Mouse (Mus musculus) induced T-regulatory cell, adult 2 months (primary cell): ENCODE results near the gene Drc7.

Experiments used
- DNase-seq: peaks from one replicate; pipeline ENCODE4 v3.0.0-alpha.2; 2012; ENCODE audit warnings: low read depth

The Drc7 gene

DNA sequence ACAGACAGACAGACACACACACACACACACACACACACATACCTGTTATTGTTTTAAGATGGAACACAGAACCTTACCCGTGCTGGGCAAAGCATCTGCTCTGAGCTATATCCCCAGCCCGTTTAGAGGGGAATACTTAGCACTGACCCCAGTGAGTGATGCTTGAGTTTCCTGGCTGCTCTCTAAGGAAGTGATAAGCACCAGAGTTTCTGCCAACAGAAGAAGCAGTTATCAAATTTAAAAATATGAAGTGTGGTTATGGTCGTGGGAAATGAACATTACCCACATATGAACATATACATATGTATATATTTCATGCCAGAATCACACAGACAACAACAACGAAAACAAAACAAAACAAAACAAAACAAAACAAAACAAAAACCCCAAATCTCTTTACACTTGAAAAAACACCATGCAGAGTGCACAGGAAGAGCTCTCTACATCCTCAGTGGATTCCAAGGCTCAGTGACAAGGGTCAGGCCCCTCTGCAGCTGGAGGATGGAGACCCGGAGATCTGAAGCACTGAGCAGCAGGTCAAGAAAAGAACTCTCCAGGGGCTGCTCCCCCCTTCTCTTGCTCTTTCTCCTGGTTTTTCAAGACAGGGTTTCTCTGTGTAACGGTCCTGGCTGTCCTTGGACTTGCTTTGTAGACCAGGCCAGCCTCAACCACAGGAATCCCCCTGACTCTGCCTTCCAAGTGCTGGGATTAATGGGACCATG is 5.1 kb downstream of the Drc7 start:
- no peak for DNase-seq

DNA sequence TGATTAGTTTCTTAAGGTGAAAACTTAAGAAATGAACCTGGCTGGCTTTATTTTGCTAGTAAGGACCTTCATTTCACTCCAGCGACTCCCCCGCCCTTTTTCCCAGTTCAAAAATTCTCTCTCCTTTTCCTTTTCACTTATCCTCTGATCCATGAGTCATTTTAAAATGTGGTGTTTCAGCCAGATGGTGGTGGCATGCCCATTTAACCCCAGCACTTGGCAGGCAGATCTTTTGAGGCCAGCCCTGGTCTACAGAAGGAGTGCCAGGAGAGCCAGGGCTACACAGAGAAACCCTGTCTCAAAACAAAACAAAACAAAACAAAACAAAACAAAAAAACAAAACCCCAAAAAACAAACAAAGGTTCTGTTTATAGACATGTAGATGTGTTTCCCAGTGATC is 9.6 kb downstream of the Drc7 start:
- DNase-seq: no peak

- DNase-seq: peak; percentile 84
Observed at GRCm38 (mm10) chr8:95067582-95067981, 12.7 kb downstream of the Drc7 start.

GRCm38 (mm10) chr8:95075504-95075903 is 20.6 kb downstream of the Drc7 start:
- DNase-seq: no peak

DNA sequence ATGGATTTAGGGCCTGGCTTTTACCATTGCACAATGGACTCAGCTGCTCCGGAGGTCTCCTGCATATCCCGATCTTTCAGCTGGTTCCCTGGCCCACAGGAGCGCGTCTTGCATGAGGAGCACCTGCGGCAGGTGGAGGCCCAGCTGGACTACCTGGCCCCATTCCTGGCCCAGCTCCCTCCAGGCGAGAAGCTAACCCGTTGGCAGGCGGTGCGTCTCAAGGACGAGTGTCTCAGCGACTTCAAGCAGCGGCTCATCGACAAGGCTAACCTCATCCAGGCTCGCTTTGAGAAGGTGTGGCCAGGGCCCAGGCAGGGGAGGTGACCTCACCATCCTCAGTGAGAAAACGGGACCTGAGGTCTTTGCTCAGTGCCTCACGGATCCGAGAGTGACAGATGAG is 21.2 kb downstream of the Drc7 start:
- no peak for DNase-seq

DNA sequence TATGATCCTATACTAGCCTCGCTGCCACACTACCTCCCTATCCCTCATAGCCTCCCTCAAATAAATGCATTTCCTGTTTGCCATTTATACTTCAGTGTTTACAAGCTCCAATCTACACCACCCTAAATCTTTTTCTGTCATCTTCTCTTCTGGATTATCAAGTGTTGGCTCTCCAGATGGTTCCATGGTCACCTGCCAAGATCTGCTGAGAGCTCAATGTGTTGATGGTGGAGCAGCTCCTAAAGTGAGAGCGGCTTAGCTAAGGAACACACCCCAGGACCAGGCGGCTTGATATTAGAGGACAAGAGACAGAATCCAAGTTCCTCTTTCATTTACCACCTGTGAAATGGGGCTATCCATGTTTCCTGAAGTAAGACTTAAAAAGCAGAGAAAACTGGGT is 23.2 kb downstream of the Drc7 start:
- DNase-seq: no peak

DNA sequence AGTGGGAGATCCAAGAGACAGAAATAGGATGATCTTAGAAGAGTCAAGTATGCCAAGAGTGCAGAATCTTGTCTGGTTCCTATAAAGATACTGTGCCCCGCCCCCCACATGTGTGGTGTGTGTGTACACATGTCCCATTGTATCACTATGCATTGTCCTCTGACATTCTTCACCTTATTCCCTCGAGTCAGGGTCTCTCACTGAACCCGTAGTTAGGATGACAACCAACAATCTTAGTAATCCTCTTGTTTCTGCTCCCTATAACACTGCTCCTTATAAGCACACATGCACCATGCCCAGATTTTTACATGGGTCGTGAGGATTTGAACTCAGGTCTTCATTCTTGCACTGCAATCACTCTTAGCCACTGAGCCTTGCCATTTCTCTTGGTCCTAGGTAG is 24.4 kb downstream of the Drc7 start:
- DNase-seq: no peak

DNA sequence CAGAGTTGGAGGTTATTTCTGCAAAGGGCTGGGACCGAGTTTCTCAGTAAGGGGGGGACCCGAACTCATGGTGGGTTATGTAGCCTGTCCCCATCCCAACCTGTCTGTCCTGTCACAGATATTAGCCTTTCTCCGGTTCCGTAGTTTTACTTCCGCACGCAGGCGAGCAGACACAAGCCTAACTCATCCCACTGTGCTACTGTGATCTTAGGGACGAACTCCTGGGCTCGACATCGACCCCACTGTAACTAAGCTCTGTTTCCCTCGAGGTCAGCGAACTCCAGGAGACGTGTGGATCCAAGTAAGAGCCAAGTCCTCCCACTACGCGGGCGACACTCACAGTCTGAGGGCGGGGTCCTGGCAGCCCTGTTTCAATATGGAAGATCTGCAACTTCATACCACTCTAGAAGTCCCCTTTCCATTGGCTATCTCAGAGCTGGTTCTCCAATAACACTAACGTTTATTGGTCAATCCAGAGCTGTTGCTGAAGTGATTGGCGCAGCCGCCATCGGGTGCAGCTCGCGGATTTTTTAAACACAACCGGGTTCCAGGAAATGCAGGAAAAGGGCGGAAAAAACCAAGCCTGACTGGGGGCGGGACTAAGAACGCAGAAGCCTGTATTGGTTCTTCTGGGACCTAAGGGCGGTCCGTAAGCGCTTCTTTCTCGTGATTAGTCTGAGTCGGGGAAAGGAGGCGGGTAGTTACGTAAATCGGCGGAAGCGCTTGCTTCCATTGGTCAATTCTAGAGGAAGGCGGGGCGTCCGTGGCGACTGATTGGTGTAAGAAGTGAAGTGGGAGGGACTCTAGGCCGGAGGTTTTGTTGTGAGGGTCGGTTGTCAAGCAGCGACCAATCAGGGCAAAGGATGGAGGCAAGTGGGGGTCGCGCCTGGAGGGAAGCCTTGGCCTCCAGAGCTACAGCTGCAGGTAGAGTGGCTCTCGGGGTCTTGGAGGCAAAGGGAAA is 25.8 kb downstream of the Drc7 start, which contains the start of gene Katnb1:
Katnb1 (plus strand) TSS at position 806 of the 961 bp plus-strand sequence.
- DNase-seq: peak; percentile 100

- peak; percentile 48 for DNase-seq
Observed at GRCm38 (mm10) chr8:95081650-95082049, 26.7 kb downstream of the Drc7 start.

DNA sequence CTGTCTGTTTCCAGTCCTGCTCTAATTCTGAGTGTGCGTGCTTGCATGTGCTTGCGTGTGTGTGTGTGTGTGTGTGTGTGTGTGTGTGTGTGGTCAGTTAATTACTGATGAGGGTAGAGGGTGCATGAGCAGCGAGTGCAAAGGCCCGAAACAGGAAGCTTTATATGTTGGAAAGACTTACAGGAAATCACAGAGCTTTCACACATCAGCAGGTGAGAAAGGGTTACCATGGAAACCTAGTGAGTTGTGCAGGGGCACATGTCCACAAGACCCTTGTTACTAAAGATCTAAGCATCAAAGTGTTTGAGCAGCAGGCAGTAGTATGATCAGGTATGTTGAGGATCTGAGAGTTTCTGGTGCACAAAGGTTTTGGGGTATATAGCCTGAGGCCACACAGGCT is 29.4 kb downstream of the Drc7 start:
- DNase-seq: no peak

- DNase-seq: no peak
Observed at GRCm38 (mm10) chr8:95084744-95085431, 30.0 kb downstream of the Drc7 start.

- no peak for DNase-seq
Observed at GRCm38 (mm10) chr8:95085432-95086141, 30.7 kb downstream of the Drc7 start.

- no peak for DNase-seq
Observed at GRCm38 (mm10) chr8:95093574-95093973, 38.7 kb downstream of the Drc7 start.

- DNase-seq: peak; percentile 42
Observed at GRCm38 (mm10) chr8:95099009-95099408, 44.1 kb downstream of the Drc7 start.

DNA sequence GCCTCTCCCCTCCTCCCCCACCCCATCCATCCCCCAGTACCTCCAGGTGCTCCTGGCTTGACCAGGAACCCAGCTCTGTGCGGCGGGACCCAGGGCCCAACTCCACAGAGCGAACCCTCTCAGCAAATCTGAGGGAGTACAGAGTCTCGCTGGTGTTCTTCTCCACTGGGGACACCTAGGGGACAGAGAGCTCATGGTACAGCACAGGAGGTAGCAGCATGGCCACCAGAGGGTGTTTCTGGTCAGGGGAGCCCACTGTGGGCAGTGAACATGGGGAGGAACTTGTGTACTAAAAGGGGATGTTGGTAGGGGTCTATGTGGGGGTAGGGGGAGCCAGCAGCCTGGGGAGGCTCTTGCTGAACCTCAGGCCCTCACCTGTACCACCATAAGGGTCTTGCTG is 47.1 kb downstream of the Drc7 start:
- DNase-seq: no peak

DNA sequence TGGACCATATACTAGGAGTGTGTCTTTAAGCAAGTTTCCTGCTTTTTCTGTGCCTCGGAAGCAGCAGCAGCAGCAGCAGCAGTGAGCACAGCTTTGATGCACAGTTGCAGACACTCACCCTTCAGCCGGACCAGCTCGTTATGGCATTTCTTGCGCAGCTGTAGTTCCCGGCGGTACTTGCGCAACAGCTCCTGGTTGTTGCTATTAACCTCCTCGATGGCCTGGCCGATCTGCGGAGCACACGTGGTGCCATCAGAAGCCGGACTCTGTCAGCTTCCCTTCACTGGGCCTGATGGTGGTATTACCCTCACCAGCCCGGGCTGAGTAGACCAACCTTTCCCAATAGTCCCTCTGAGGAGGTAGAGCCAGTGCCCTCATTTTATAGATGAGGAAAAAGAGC is 52.4 kb downstream of the Drc7 start:
- DNase-seq: no peak

- DNase-seq: no peak
Observed at GRCm38 (mm10) chr8:95112594-95112993, 57.7 kb downstream of the Drc7 start.

- no peak for DNase-seq
Observed at GRCm38 (mm10) chr8:95113108-95113507, 58.2 kb downstream of the Drc7 start.

DNA sequence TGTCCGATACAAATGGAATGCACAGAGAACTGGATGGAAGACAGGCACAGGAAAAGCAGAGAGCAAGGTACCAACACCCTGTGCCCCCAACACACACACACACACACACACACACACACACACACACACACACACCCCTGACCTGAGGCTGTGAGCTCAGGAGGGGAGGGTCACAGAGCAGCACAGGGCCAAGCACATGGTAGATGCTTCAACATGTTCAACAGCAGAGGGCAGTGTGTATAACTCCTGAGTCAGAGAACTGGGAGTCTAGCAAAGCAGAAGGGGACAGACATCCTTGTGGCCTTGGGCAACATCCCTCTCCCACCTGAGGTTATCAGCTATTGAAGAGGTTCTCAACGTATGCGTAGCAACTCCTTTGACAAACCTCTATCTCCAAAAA is 58.8 kb downstream of the Drc7 start:
- DNase-seq: peak; percentile 21

GRCm38 (mm10) chr8:95123455-95123854 is 68.6 kb downstream of the Drc7 start:
- DNase-seq: no peak

GRCm38 (mm10) chr8:95126497-95126896 is 71.6 kb downstream of the Drc7 start:
- no peak for DNase-seq

GRCm38 (mm10) chr8:95127658-95128057 is 72.8 kb downstream of the Drc7 start:
- DNase-seq: no peak
